Mouse (Mus musculus) retina, adult 2 months (tissue): Measurements from ENCODE around the gene S1pr3.

Experiments used
- DNase-seq: peaks from one replicate; pipeline ENCODE4 v3.0.0-alpha.2; 2012; ENCODE audit warnings: low read depth, low spot score

Gene S1pr3

GRCm38 (mm10) chr13:51408519-51409001 lies at the start of gene S1pr3:
Gene S1pr3, plus strand, starts transcription at chr13:51408639.
- no peak for DNase-seq

GRCm38 (mm10) chr13:51360441-51360962 lies 47.9 kb upstream of the S1pr3 start:
- no peak for DNase-seq

- DNase-seq, result no peak
Measured at GRCm38 (mm10) chr13:51363390-51363789, 45.0 kb upstream of the S1pr3 start.

GRCm38 (mm10) chr13:51363985-51364384 lies 44.5 kb upstream of the S1pr3 start:
- DNase-seq, result no peak

GRCm38 (mm10) chr13:51365191-51365590 lies 43.2 kb upstream of the S1pr3 start:
- DNase-seq, result no peak

GRCm38 (mm10) chr13:51368346-51368745 lies 40.1 kb upstream of the S1pr3 start:
- no peak for DNase-seq

GRCm38 (mm10) chr13:51369354-51369753 lies 39.1 kb upstream of the S1pr3 start:
- no peak for DNase-seq

GRCm38 (mm10) chr13:51373086-51373485 lies 35.4 kb upstream of the S1pr3 start:
- no peak for DNase-seq

GRCm38 (mm10) chr13:51374026-51374807 lies 34.2 kb upstream of the S1pr3 start:
- no peak for DNase-seq

- no peak for DNase-seq
Measured at GRCm38 (mm10) chr13:51378126-51378525, 30.3 kb upstream of the S1pr3 start.

- DNase-seq, result no peak
Measured at GRCm38 (mm10) chr13:51379596-51379995, 28.8 kb upstream of the S1pr3 start.

GRCm38 (mm10) chr13:51381498-51381897 lies 26.9 kb upstream of the S1pr3 start:
- no peak for DNase-seq

GRCm38 (mm10) chr13:51384899-51385298 lies 23.5 kb upstream of the S1pr3 start:
- DNase-seq, result no peak

- no peak for DNase-seq
Measured at GRCm38 (mm10) chr13:51387908-51388307, 20.5 kb upstream of the S1pr3 start.

GRCm38 (mm10) chr13:51390398-51390797 lies 18.0 kb upstream of the S1pr3 start:
- no peak for DNase-seq

- no peak for DNase-seq
Measured at GRCm38 (mm10) chr13:51391359-51391916, 17.0 kb upstream of the S1pr3 start.

- DNase-seq, result no peak
Measured at GRCm38 (mm10) chr13:51392256-51392655, 16.2 kb upstream of the S1pr3 start.

GRCm38 (mm10) chr13:51397861-51398260 lies 10.6 kb upstream of the S1pr3 start:
- no peak for DNase-seq

- no peak for DNase-seq
Measured at GRCm38 (mm10) chr13:51399562-51399961, 8.9 kb upstream of the S1pr3 start.

GRCm38 (mm10) chr13:51400186-51400719 lies 8.2 kb upstream of the S1pr3 start:
- no peak for DNase-seq

GRCm38 (mm10) chr13:51400736-51401501 lies 7.5 kb upstream of the S1pr3 start:
- no peak for DNase-seq

GRCm38 (mm10) chr13:51404566-51404965 lies 3.9 kb upstream of the S1pr3 start:
- DNase-seq, result no peak
